Mouse (Mus musculus) spleen, adult 18-20 months (tissue): ENCODE data around the gene Abca3.

Source experiments
- DNase-seq, 2 experiments: peaks; one replicate each; pipeline ENCODE4 v3.0.0; 2022; ENCODE audit warnings: mixed read lengths in 2 of 2

The Abca3 gene

GRCm38 (mm10) chr17:24351760-24352357, at the start of gene Abca3:
Gene Abca3, plus strand, starts transcription at chr17:24351950.
- DNase-seq = peak; percentile 96

- DNase-seq = peak; percentile 17 to 40
Observed at GRCm38 (mm10) chr17:24307500-24307899, 44.2 kb upstream of the Abca3 start.

GRCm38 (mm10) chr17:24320826-24321225, 30.9 kb upstream of the Abca3 start:
- DNase-seq = no peak

- DNase-seq = no peak
Observed at GRCm38 (mm10) chr17:24325051-24325450, 26.7 kb upstream of the Abca3 start.

- DNase-seq = no peak
Observed at GRCm38 (mm10) chr17:24327656-24328055, 24.1 kb upstream of the Abca3 start.

- peak; percentile 14 to 16 for DNase-seq
Observed at GRCm38 (mm10) chr17:24344672-24345071, 7.1 kb upstream of the Abca3 start.

GRCm38 (mm10) chr17:24346831-24347230, 4.9 kb upstream of the Abca3 start:
- no peak for DNase-seq

- DNase-seq = no peak
Observed at GRCm38 (mm10) chr17:24349176-24349575, 2.6 kb upstream of the Abca3 start.

- peak; percentile 13 to 39 for DNase-seq
Observed at GRCm38 (mm10) chr17:24350926-24351759, 607 bp upstream of the Abca3 start, which contains the start of gene Abca17. Gene Abca17, minus strand, starts transcription at chr17:24351068.

GRCm38 (mm10) chr17:24352370-24353194, 832 bp downstream of the Abca3 start:
- no peak for DNase-seq

GRCm38 (mm10) chr17:24353960-24354359, 2.2 kb downstream of the Abca3 start:
- DNase-seq = no peak

GRCm38 (mm10) chr17:24355284-24355683, 3.5 kb downstream of the Abca3 start:
- no peak for DNase-seq

GRCm38 (mm10) chr17:24359006-24359405, 7.3 kb downstream of the Abca3 start:
- no peak for DNase-seq

- no peak for DNase-seq
Observed at GRCm38 (mm10) chr17:24359903-24360302, 8.2 kb downstream of the Abca3 start.

- no peak for DNase-seq
Observed at GRCm38 (mm10) chr17:24360841-24361240, 9.1 kb downstream of the Abca3 start.

GRCm38 (mm10) chr17:24361291-24361690, 9.5 kb downstream of the Abca3 start:
- DNase-seq = no peak

- no peak for DNase-seq
Observed at GRCm38 (mm10) chr17:24362527-24362926, 10.8 kb downstream of the Abca3 start.

- DNase-seq = no peak
Observed at GRCm38 (mm10) chr17:24364461-24364860, 12.7 kb downstream of the Abca3 start.

- DNase-seq = no peak
Observed at GRCm38 (mm10) chr17:24365863-24366262, 14.1 kb downstream of the Abca3 start.

- DNase-seq = no peak
Observed at GRCm38 (mm10) chr17:24375094-24375712, 23.5 kb downstream of the Abca3 start.

- DNase-seq = no peak
Observed at GRCm38 (mm10) chr17:24375886-24376285, 24.1 kb downstream of the Abca3 start.

GRCm38 (mm10) chr17:24378496-24378895, 26.7 kb downstream of the Abca3 start:
- DNase-seq = no peak

- DNase-seq = no peak
Observed at GRCm38 (mm10) chr17:24383789-24384188, 32.0 kb downstream of the Abca3 start.
